Mouse (Mus musculus) adipocyte (in vitro differentiated cells): ENCODE measurements at regions not wholly inside any gene's neighbourhood (a gene's known extent, or its start where the extent isn't known, plus 50 kb on each side); places are given as distances from the start of the nearest gene placed in this dataset.
A peak's percentile ranks its signal among the peaks of the same experiment; 100 is the strongest.

ENCODE experiments used
- DNase-seq: peaks from one replicate; pipeline ENCODE4 v3.0.0-alpha.2; 2016; ENCODE audit warnings: low spot score

- peak; percentile 51 for DNase-seq
Observed at GRCm38 (mm10) chr6:134320379-134320932, 75.7 kb upstream of the Bcl2l14 start.

DNA sequence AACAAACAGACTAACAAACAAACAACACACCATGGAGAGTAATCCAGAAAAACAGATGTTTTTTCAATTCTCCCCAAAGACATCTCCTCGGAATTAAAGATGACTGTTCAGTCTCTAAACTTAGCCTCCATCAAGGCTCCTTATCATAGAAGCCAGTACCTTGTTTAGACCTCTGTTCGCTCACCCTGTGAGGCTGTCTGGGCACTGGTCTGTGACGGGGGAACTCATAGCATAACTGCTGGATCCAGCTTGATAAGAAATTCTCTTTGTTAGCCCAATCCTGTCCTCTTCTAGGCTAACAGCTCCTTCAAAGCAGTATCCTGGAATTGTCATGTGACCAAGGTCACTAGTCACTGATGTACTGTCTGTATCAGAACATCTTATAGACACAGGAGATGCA is 72.1 kb upstream of the Bcl2l14 start:
- no peak for DNase-seq

DNA sequence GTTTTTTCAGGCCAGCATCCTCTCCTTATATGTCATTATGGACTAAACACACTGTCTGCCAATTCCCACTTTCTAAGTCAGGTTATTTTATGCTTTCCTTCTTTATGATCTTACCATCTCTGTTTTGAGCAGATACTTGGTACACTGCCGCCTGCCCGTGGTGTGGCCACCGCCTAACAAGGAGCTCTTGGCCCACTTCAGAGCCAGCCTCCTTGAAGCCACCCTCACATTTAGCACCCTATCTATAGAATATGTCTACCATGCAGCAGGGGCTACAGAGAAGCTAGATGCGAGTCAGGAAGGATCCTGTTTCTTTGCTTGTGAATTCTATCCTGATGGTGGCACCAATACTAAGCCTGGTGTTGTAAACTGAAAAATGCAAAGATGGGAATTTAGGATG is 70.6 kb upstream of the Bcl2l14 start:
- DNase-seq: no peak

DNA sequence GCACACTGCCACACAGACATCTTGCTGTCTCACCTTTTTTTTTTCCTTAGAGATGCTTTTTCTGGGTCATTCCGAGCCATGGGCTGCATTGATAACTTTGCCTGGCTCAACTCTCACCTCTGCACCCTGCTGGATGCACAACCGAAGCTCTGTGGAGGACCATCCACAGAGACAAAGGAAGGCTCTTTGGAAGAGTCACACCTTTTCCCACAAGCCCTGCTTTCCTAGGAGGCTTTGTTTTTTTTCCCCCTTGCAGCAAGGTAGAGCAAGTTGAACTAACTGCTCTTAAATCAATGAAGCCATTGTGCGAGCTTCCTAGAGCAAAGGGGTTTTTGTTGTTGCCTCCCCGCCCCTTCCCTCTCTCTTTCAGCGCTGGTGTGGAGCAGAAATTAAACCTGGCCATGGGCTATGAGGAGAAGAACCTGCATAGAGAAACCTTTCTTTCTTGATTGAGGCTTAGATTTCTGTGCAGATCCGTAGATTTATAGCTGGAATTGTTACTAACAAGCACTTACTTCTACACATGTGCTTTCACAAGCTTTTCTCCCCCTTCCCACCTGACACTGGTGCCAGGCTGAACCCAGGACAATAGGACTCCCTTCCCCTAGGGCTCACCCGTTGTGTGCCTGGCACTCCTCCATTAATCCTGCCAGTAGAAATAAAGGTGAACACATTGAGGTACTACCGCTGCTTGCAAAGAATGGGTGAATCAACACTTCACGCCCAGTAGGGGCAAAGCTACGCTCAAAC is 66.4 kb upstream of the Bcl2l14 start:
- DNase-seq: no peak

DNA sequence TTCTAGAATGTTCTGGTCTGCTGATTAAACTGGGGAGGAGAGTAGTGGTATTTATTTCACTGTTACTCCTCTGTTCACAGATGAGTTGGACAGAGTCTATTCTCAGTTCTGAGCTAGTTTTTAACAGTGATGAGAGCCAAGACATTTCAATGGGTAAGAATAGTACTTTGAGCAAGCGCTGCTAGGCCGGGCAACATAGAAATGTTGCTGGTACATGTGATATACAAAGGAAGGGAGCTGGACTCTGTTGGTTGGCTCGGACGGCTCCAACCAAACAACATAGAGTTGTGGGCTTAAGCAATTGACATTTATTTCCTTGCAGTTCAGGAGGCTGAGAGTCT is 65.8 kb upstream of the Bcl2l14 start:
- DNase-seq: no peak

GRCm38 (mm10) chr6:134332718-134333432 is 63.2 kb upstream of the Bcl2l14 start:
- DNase-seq: no peak

DNA sequence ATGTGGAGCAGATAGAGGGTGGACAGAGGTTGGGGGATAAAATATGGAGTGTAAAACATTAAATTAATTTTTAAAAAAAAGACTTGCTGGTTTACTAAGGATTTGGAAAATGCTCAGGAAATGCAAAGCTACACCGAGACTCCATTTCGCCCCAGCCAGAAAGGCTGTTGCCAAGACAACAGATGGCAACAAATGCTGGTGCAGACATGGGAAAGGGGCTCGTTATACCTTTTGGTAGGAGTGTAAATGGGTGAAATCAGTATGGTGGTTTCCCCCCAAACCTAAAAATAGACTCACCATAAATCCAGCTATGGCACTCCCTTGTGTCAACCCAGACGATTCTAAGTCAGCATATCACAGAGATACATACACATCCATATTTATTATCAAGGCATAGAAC is 60.4 kb upstream of the Bcl2l14 start:
- no peak for DNase-seq

- no peak for DNase-seq
Observed at GRCm38 (mm10) chr6:134342796-134343605, 53.1 kb upstream of the Bcl2l14 start.

DNA sequence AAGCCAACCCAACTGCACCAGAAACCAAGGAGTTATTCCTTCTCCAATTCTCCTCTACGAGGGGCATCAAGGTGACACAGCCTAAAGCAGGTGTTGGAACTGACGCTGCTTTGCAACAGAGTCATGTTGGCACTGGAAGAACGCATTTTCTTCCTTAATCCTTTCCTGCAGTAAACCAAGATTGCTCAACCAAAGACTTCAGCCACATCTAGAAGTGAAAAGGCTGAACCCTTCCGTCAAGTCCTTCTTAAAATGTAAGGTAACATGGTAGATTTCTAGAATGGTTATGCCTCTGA is 52.6 kb upstream of the Bcl2l14 start:
- no peak for DNase-seq
